Mouse (Mus musculus): ENCODE measurements at regions not wholly inside any gene's neighbourhood (a gene's known extent, or its start where the extent isn't known, plus 50 kb on each side); places are given as distances from the start of the nearest gene placed in this dataset.

DNA sequence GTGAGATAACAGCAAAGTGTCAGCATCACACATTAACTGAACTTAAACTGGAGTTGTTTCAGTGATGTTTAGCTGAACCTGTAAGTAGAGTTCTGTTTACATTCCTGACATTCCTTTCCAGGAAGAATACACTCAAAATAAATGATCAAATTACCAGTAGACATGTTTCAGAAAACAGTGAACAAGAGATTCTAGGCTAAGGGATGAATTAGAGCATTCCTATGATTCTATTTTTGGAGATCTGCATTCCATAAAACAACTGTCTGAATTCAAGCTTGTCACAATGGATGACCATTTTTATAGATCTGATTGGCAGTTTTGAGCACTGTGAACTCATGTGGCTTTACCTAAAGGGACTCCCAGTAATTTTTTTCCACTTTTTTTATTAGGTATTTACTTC is 125.0 kb upstream of the Gm765 start:
- Histone ChIP-seq H3K36me3 (ENCODE audit: control insufficient read depth, insufficient read depth, low read length) (no peaks in the 10 kb centered on the region), H3K4me3 (ENCODE audit: extremely low read depth, insufficient read depth, insufficient read length) (no peak overlapping the region), H3K27me3 (ENCODE audit: control insufficient read depth, insufficient read depth, low read length) (no peaks in the 10 kb centered on the region), H3K27ac (ENCODE audit: insufficient read depth, low read length) (no peak overlapping the region), H3K4me1 (ENCODE audit: control insufficient read depth, insufficient read depth, insufficient read length) (no peaks in the 10 kb centered on the region)
- TF ChIP-seq CTCF (IDR thresholded peaks at IDR 0.05; ENCODE audit: extremely low read depth, insufficient read depth, insufficient read length, insufficient replicate concordance) = no peak
- no peak for TF ChIP-seq POLR2A (IDR thresholded peaks at IDR 0.05; ENCODE audit: low read depth, low read length)
- no peak for DNase-seq (ENCODE audit: low read depth in 1 of 2, low spot score in 2 of 2)

DNA sequence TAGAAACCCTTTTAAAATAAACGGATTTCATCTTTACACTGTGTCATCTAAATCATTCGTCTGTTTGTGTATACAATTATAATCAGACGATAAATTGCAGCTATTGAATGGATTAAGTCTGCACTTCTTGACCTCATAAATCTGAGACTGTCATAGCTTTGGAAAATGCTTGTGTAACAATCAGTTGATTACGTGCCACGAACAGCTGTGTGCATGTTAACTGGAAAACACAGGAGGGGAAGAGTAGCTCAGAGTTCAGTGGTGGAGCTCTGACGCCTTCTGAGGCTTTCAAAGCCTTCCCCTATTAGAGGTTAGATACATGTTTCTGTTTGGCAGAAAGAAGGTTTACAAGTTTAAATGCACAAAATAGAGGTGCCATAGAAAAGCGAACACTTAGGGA is 109.7 kb upstream of the Gm765 start:
- H3K27me3 ChIP-seq (ENCODE audit: control insufficient read depth, insufficient read depth, low read length) = no peaks in the 10 kb centered on the region
- 80% methylated on average over 7 of the region's 7 CpGs for WGBS
- no peak overlapping the region for H3K4me3 ChIP-seq (ENCODE audit: extremely low read depth, insufficient read depth, insufficient read length)
- no peak for TF ChIP-seq POLR2A (IDR thresholded peaks at IDR 0.05; ENCODE audit: low read depth, low read length)
- TF ChIP-seq CTCF (IDR thresholded peaks at IDR 0.05; ENCODE audit: extremely low read depth, insufficient read depth, insufficient read length, insufficient replicate concordance) = no peak
- H3K36me3 ChIP-seq (ENCODE audit: control insufficient read depth, insufficient read depth, low read length) = no peaks in the 10 kb centered on the region
- no peak overlapping the region for H3K27ac ChIP-seq (ENCODE audit: insufficient read depth, low read length)
- DNase-seq (ENCODE audit: low read depth in 1 of 2, low spot score in 2 of 2) = no peak
- no peaks in the 10 kb centered on the region for H3K4me1 ChIP-seq (ENCODE audit: control insufficient read depth, insufficient read depth, insufficient read length)

DNA sequence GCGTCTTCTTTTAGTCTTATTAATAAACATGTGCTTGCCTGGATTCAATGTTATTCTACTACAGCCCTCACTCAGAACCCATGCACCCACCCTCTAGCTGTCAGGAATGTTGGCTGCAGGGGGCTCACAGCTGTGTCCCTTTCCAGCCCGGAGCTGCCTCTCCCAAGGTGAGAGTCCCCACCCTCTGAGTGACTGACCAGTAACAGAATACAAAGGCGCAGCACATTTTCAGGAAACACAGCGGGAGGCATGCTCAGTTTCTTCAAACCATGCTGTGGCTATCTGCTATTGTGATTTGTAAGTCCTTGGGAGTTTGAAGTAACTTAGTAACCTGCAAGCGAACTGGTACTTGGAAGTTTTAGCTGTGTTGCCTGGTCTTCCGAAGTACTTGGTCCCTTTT is 93.1 kb upstream of the Gm765 start:
- no peak for TF ChIP-seq POLR2A (IDR thresholded peaks at IDR 0.05; ENCODE audit: low read depth, low read length)
- no peak for TF ChIP-seq CTCF (IDR thresholded peaks at IDR 0.05; ENCODE audit: extremely low read depth, insufficient read depth, insufficient read length, insufficient replicate concordance)
- DNase-seq (ENCODE audit: low read depth in 1 of 2, low spot score in 2 of 2) = no peak
- H3K4me3 ChIP-seq (ENCODE audit: extremely low read depth, insufficient read depth, insufficient read length) = no peak overlapping the region
- H3K27ac ChIP-seq (ENCODE audit: insufficient read depth, low read length) = no peak overlapping the region
- H3K27me3 ChIP-seq (ENCODE audit: control insufficient read depth, insufficient read depth, low read length) = no peaks in the 10 kb centered on the region
- no peaks in the 10 kb centered on the region for H3K4me1 ChIP-seq (ENCODE audit: control insufficient read depth, insufficient read depth, insufficient read length)
- no peaks in the 10 kb centered on the region for H3K36me3 ChIP-seq (ENCODE audit: control insufficient read depth, insufficient read depth, low read length)
- WGBS = 28% methylated on average over 6 of the region's 6 CpGs

DNA sequence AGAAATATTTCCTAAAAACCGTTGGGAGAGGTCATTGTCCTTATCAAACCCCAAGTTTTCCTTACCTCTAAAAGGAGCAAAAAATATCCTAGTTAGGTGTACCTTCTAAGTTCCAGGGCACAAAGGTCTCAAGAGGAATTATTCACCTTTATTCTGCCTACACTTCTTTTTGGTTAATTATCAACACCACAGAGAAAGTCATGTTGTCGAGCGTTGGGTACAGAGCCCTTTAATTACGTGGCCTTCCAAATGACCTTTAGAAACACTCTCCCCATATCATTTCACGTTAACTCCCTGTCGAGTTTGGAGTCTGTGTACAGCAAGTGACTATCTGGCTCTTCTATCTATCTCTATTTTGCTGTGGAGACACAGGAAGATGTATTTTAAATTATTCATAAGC is 90.7 kb upstream of the Gm765 start:
- H3K27me3 ChIP-seq (ENCODE audit: control insufficient read depth, insufficient read depth, low read length) = no peaks in the 10 kb centered on the region
- DNase-seq (ENCODE audit: low read depth in 1 of 2, low spot score in 2 of 2) = no peak
- no peak overlapping the region for H3K4me3 ChIP-seq (ENCODE audit: extremely low read depth, insufficient read depth, insufficient read length)
- H3K4me1 ChIP-seq (ENCODE audit: control insufficient read depth, insufficient read depth, insufficient read length) = no peaks in the 10 kb centered on the region
- no peaks in the 10 kb centered on the region for H3K36me3 ChIP-seq (ENCODE audit: control insufficient read depth, insufficient read depth, low read length)
- WGBS = 83% methylated on average over 6 of the region's 6 CpGs
- TF ChIP-seq CTCF (IDR thresholded peaks at IDR 0.05; ENCODE audit: extremely low read depth, insufficient read depth, insufficient read length, insufficient replicate concordance) (no peak), POLR2A (IDR thresholded peaks at IDR 0.05; ENCODE audit: low read depth, low read length) (no peak)
- H3K27ac ChIP-seq (ENCODE audit: insufficient read depth, low read length) = no peak overlapping the region

DNA sequence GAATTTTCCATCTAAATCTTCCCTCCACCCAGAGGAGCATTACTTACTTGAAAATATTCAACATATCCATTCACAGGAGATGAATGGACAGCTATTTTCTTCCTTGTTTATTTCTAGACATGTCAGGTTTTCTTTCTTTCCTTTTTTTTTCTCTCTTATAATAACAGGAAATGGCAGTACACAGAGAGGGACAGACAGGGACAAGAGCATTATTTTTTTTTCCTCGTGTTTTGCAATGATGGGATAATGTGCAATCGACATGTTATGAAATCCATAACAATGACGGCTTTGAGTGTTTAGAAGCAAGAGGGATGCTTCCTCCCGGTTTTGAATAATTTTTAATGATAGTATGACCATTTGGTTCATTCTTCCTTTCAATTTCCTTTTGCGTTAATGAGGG is 86.6 kb upstream of the Gm765 start:
- TF ChIP-seq CTCF (IDR thresholded peaks at IDR 0.05; ENCODE audit: extremely low read depth, insufficient read depth, insufficient read length, insufficient replicate concordance) (no peak), POLR2A (IDR thresholded peaks at IDR 0.05; ENCODE audit: low read depth, low read length) (no peak)
- Histone ChIP-seq H3K27me3 (ENCODE audit: control insufficient read depth, insufficient read depth, low read length) (no peaks in the 10 kb centered on the region), H3K4me1 (ENCODE audit: control insufficient read depth, insufficient read depth, insufficient read length) (no peaks in the 10 kb centered on the region), H3K36me3 (ENCODE audit: control insufficient read depth, insufficient read depth, low read length) (no peaks in the 10 kb centered on the region), H3K27ac (ENCODE audit: insufficient read depth, low read length) (no peak overlapping the region), H3K4me3 (ENCODE audit: extremely low read depth, insufficient read depth, insufficient read length) (no peak overlapping the region)
- no peak for DNase-seq (ENCODE audit: low read depth in 1 of 2, low spot score in 2 of 2)
- 72% methylated on average over 5 of the region's 5 CpGs for WGBS

DNA sequence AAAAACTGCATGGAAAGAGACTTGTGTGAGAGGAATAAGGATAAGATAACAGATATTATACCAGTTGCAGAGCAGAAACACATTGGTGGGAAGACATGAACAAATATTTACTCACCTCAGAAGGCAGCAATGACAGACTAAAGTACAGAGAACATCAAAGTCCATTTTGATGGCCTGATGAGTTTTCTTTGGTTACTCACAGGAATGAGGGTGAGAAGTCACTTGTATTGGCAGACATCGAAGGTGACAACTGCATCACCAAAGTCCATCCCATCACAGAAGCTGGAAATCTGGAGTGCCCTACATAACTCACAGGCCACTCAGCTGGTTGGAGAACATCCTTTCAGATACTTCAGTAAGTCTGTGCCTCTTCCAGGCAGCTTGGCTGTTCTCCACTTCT is 60.1 kb upstream of the Gm765 start:
- no peaks in the 10 kb centered on the region for H3K36me3 ChIP-seq (ENCODE audit: control insufficient read depth, insufficient read depth, low read length)
- DNase-seq (ENCODE audit: low read depth in 1 of 2, low spot score in 2 of 2) = no peak
- H3K4me3 ChIP-seq (ENCODE audit: extremely low read depth, insufficient read depth, insufficient read length) = no peak overlapping the region
- no peaks in the 10 kb centered on the region for H3K27me3 ChIP-seq (ENCODE audit: control insufficient read depth, insufficient read depth, low read length)
- no peak overlapping the region for H3K27ac ChIP-seq (ENCODE audit: insufficient read depth, low read length)
- TF ChIP-seq POLR2A (IDR thresholded peaks at IDR 0.05; ENCODE audit: low read depth, low read length) (no peak), CTCF (IDR thresholded peaks at IDR 0.05; ENCODE audit: extremely low read depth, insufficient read depth, insufficient read length, insufficient replicate concordance) (no peak)
- H3K4me1 ChIP-seq (ENCODE audit: control insufficient read depth, insufficient read depth, insufficient read length) = no peaks in the 10 kb centered on the region
- WGBS = 92% methylated on average over 1 of the region's 1 CpGs

DNA sequence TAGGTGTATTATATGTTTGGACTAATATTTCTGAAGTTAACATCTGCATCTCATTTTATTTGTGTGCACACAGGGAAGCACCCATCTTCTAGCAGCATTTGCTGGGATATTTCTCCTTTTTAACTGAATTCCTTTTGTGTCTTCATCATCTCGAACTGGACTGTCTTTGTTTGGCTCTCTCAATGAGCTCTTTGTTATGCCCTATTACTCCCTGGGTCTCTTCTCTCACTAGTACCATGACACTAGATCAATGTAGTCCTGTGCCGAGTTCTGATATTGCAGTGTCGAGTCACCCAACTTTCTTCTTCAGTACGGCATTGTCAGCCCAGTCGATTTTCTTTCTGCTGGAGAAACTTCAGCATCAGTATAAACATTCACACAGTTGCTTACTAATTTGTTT is 52.0 kb upstream of the Gm765 start:
- Histone ChIP-seq H3K36me3 (ENCODE audit: control insufficient read depth, insufficient read depth, low read length) (no peaks in the 10 kb centered on the region), H3K4me1 (ENCODE audit: control insufficient read depth, insufficient read depth, insufficient read length) (no peaks in the 10 kb centered on the region), H3K27ac (ENCODE audit: insufficient read depth, low read length) (no peak overlapping the region), H3K27me3 (ENCODE audit: control insufficient read depth, insufficient read depth, low read length) (no peaks in the 10 kb centered on the region), H3K4me3 (ENCODE audit: extremely low read depth, insufficient read depth, insufficient read length) (no peak overlapping the region)
- TF ChIP-seq POLR2A (IDR thresholded peaks at IDR 0.05; ENCODE audit: low read depth, low read length) (no peak), CTCF (IDR thresholded peaks at IDR 0.05; ENCODE audit: extremely low read depth, insufficient read depth, insufficient read length, insufficient replicate concordance) (no peak)
- WGBS = 84% methylated on average over 5 of the region's 5 CpGs
- no peak for DNase-seq (ENCODE audit: low read depth in 1 of 2, low spot score in 2 of 2)
